Mouse (Mus musculus): Measurements from ENCODE around the gene Lrrc57. TPM values are rescaled to one million over a fixed set of nuclear protein-coding genes. Genes with fewer than 3 reads are reported as not detected.

The Lrrc57 gene
- 10 to 100 TPM in 9 of 26 experiments, 1 to 10 TPM in 17; 1.5 to 22.7 (median 7.8) TPM for total RNA-seq (2018; cell fraction: chromatin; rRNA removed)
- total RNA-seq (2018; cell fraction: cytosol; rRNA removed): 10 to 100 TPM; 12.3 to 32.7 (median 20.2) TPM
- 10 to 100 TPM in 16 of 26 experiments, 1 to 10 TPM in 10; 2.9 to 27.3 (median 12.2) TPM for total RNA-seq (2018; cell fraction: nucleus; rRNA removed)
- 24.7 to 30.5 TPM (median 28.5 TPM) in 3 replicates for polyA plus RNA-seq (2018)

DNA sequence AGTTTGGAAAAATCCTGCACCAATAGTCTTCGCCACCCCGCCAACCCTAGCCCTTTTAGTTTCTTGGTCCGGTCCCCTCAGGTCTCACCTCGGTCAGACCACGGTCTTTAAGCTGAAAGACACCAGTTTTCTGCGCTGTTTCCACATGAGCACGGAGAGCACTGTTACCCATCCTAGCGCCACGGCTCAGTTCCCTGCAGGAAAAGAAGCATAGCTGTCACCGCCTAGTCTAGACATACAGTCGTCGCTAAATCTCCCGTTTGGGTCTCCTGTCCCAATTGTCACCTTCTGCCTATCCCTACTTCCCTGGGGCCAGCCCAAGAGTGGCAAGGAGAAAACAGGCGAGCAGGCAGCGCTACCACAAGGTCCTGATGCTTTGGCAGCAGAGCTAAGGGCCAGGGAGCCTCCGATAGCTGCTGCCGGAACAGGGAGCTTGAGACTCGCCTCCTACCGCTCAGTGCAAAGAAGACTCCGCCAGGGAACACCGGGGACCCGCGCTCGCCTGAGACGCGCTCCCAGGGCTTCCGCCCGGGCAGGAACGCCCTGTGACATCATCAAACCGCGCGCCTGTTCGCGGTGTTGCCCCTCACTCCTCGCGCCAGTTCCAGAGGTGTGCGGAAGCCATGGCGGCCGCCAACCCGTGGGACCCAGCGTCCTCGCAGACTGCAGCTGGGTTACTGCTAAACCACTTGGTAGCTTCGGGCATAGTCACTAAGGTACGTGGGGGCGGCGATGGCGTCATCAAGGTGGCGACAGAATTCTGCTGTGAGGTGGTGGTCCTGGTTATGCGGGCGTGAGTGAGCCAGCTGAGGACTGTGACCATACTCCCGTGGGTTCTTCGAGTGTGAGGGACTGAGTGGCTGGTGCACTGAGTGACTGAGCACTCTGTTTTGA, at the start of gene Lrrc57, which contains the start of gene Haus2:
Gene Lrrc57 (minus strand): TSS at position 691 of the 894 bp plus-strand sequence.
Gene Haus2 (plus strand): TSS at position 554 of the 894 bp plus-strand sequence.
- H3K4me3 ChIP-seq (ENCODE audit: inconsistent target): peak within 1 kb of the TSS; percentile 97
- WGBS (ENCODE audit: missing documents): under 1% methylated on average over 44 of the region's 52 CpGs
- peak within 1 kb of the TSS; percentile 78 for H3K27ac ChIP-seq
- 0 out of 2 replicates have a peak, but pooled peaks cover 9% of the 10 kb centered on the region for H3K36me3 ChIP-seq (ENCODE audit: inconsistent target)
- peaks cover 31% of the 10 kb centered on the region for H3K79me2 ChIP-seq (ENCODE audit: inconsistent target)

DNA sequence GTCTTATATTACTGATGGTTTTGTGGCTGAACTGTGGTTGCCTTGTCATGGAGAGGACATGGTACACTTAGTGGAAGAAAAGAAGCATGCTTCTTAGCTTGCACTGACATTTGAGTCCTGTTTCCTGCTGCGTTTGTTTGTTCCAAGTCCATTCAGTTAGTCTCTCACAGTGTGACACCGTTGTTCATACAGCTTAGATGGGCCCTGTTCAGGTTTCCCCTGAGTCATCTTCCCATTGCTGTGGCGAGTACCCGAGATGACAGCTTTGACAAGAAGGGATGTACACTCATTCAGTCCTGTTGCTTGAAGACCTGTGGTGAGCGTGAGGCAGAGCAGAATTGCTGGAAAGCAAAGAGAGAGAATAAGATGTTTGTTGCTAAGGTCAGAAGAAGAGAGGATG, 49.2 kb upstream of the Lrrc57 start:
- Histone ChIP-seq H3K79me2 (ENCODE audit: inconsistent target) (peaks cover 100% of the 10 kb centered on the region), H3K36me3 (ENCODE audit: inconsistent target) (no peaks in the 10 kb centered on the region), H3K27ac (no peak overlapping the region), H3K4me3 (ENCODE audit: inconsistent target) (no peak overlapping the region)
- 49% methylated on average over 5 of the region's 5 CpGs for WGBS (ENCODE audit: missing documents)

DNA sequence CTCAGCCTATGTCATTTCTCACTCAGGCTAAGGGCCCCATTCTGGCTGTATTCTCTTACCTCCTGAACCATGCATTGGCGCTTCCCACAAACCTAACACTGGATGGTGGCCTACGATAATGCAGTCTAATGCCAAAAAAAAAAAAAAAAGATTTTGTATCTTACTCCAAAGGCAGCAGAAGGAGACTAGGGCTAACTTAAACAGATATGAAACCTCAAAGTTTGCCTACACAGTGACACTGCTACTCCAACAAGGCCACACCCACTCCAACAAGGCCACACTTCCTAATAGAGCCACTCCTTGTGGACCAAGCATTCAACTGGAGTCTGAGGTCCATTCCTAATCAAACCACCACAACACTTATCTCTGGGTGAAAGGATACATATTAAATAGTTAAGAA, 47.4 kb upstream of the Lrrc57 start:
- Histone ChIP-seq H3K79me2 (ENCODE audit: inconsistent target) (peaks cover 100% of the 10 kb centered on the region), H3K4me3 (ENCODE audit: inconsistent target) (no peak overlapping the region), H3K27ac (no peak overlapping the region), H3K36me3 (ENCODE audit: inconsistent target) (no peaks in the 10 kb centered on the region)
- WGBS (ENCODE audit: missing documents): 100% methylated on average over 1 of the region's 2 CpGs

DNA sequence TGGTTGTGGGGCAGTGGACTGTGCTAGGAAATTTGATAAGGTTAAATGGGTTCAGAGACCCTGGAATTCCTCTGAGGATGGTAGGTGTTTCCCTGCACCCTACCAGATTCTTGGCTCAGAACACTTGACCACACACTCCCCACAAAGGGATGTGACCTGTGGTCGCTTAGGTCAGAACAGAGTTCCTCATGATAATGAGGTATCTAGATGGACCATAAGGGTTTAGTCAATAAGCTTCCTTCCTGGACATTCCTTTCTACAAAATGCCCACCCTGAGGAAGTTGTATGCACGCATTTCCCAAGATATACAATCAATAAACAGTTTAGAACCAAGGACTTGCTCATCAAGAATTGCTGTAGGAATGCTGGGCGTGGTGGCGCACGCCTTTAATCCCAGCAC, 46.6 kb upstream of the Lrrc57 start:
- H3K79me2 ChIP-seq (ENCODE audit: inconsistent target): peaks cover 92% of the 10 kb centered on the region
- no peak overlapping the region for H3K27ac ChIP-seq
- no peaks in the 10 kb centered on the region for H3K36me3 ChIP-seq (ENCODE audit: inconsistent target)
- H3K4me3 ChIP-seq (ENCODE audit: inconsistent target): no peak overlapping the region
- WGBS (ENCODE audit: missing documents): 83% methylated on average over 5 of the region's 5 CpGs

DNA sequence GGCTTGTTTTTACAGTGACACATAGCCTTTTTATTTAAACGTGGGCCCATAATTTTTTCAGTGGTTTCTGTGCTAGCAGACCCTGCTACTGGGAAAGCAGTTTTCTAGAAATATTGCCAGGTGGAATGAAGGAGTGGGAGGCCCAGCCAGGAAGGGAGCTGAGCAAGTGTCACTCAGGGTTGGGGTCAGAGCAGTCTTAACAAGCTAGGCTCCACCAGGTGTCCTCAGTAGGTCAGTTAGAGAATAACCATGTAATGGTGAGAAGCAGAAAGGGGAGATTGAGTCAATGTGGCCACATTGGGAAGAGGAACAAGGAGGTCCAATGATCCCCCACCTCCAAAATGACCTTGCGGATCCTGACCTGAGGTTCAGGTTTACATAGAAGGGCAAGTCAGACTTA, 45.4 kb upstream of the Lrrc57 start:
- 72% methylated on average over 2 of the region's 2 CpGs for WGBS (ENCODE audit: missing documents)
- Histone ChIP-seq H3K27ac (no peak overlapping the region), H3K4me3 (ENCODE audit: inconsistent target) (no peak overlapping the region), H3K36me3 (ENCODE audit: inconsistent target) (no peaks in the 10 kb centered on the region), H3K79me2 (ENCODE audit: inconsistent target) (peaks cover 88% of the 10 kb centered on the region)

DNA sequence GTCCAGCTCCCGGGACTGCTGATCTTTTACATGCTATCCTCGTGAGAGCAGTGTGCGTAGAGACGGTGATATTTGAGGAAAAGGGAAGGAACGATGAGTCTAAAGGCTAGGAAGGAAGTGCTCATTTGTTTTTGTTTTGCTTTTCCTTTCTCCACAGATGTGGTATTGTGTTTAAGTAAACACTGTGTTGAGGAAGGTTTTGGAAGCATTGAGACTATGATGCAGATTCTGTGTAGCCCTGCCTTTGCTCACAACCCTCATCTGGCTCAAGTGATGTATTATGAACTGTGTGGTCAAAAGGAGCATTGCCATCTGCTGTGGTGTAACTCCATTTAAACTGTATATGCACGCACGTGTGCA, 43.6 kb upstream of the Lrrc57 start:
- no peaks in the 10 kb centered on the region for H3K36me3 ChIP-seq (ENCODE audit: inconsistent target)
- WGBS (ENCODE audit: missing documents): 50% methylated on average over 7 of the region's 7 CpGs
- H3K4me3 ChIP-seq (ENCODE audit: inconsistent target): no peak overlapping the region
- peak overlapping the region; percentile 67 for H3K27ac ChIP-seq
- peaks cover 73% of the 10 kb centered on the region for H3K79me2 ChIP-seq (ENCODE audit: inconsistent target)

DNA sequence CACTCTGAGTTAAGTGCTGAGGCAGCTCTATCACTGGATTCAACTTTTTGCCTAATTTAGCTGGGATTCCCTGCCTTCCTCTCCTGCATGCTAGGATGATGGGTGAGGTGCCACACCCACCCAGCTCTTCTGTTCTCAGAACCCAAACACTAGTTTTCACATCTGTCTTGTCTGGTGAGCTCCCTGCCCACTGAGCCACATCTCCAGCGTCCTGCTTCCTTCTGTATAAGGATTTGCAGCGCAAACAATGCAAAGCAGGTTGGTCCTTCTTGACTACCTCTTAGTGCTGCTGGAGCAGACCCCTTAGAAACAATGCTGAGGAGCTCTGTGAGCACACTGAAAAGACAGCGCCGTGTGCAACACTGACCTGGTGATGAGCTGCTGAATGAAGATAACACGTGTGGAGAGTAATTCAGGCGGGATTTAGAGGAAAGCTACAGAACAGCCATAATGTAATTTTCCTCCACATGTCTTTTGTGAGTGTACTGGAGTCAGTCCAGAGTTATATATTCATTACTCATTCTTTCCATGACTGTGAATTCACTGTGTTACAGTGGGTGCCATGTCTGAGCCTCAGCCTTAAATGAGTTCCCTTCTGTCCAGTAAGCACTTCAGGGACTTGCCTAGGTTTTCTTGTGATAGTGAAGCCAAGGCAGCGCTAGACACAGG, 43.1 kb upstream of the Lrrc57 start:
- H3K36me3 ChIP-seq (ENCODE audit: inconsistent target): no peaks in the 10 kb centered on the region
- WGBS (ENCODE audit: missing documents): 89% methylated on average over 6 of the region's 7 CpGs
- H3K27ac ChIP-seq: peak overlapping the region; percentile 67
- no peak overlapping the region for H3K4me3 ChIP-seq (ENCODE audit: inconsistent target)
- peaks cover 73% of the 10 kb centered on the region for H3K79me2 ChIP-seq (ENCODE audit: inconsistent target)

DNA sequence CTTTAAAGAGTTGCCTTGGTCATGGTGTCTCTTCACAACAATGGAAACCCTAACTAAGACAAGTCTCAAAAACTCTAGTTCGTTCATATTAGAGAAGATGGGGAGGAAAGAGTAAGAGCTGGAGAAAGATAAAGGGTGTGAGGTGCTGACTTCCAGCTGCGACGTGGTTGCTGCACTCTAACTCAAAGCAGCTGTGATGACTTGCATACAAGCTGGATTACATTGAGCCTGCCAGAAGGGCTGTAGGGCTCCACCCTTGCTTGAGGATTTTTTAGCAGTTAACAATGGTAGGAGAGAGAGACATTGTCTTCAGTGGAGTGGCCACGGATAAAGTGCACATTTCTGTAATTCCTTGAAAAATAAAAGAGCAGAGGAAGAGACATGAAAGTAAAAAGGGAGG, 37.5 kb upstream of the Lrrc57 start:
- 0 out of 2 replicates have a peak, but pooled peaks cover 12% of the 10 kb centered on the region for H3K36me3 ChIP-seq (ENCODE audit: inconsistent target)
- H3K79me2 ChIP-seq (ENCODE audit: inconsistent target): peaks cover 69% of the 10 kb centered on the region
- no peak overlapping the region for H3K4me3 ChIP-seq (ENCODE audit: inconsistent target)
- H3K27ac ChIP-seq: no peak overlapping the region
- 85% methylated on average over 4 of the region's 4 CpGs for WGBS (ENCODE audit: missing documents)

DNA sequence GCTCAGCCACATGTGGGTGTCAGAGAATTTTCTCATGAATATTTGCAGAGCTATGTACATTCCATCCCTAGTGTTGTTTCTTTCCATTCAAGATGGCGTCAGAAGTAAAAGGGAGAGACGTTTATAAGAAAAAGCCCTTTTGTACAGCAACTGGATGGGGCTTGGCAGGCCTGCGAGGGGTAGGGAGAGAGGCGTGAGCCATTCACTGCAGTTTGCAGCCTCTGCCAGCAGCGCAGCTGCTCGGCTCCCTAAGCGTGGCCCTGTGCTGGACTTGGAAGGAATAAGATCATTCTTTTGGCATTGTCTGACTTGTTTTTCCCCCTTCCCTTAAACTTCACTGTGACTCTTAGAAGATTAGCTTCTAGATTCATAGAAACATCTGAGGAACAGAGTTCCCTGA, 34.5 kb upstream of the Lrrc57 start:
- WGBS (ENCODE audit: missing documents): 94% methylated on average over 7 of the region's 7 CpGs
- Histone ChIP-seq H3K4me3 (ENCODE audit: inconsistent target) (no peak overlapping the region), H3K27ac (no peak overlapping the region), H3K79me2 (ENCODE audit: inconsistent target) (peaks cover 89% of the 10 kb centered on the region), H3K36me3 (ENCODE audit: inconsistent target) (peaks cover 29% of the 10 kb centered on the region; the same call in 1 of the 2 replicates)

DNA sequence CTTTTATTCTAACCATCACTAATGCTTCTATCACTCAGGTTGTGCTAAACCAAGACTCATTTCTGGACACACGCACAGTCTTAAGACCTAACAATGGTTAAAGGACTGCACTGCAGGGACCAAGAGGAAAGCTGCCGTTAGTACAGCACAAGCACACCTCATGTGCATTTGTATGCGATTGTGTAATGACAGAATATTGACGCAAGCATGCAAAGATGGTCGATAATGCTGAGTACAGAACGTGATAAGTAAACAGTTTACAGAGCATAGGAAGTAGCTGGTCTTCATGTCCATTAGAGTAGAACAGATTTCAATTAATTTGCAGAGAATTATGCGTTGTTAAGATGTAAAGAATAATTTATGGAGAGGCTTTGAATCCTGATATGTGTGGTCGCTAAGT, 31.5 kb upstream of the Lrrc57 start:
- no peak overlapping the region for H3K4me3 ChIP-seq (ENCODE audit: inconsistent target)
- peaks cover 65% of the 10 kb centered on the region for H3K79me2 ChIP-seq (ENCODE audit: inconsistent target)
- peaks cover 29% of the 10 kb centered on the region; the same call in 1 of the 2 replicates for H3K36me3 ChIP-seq (ENCODE audit: inconsistent target)
- 93% methylated on average over 8 of the region's 8 CpGs for WGBS (ENCODE audit: missing documents)
- H3K27ac ChIP-seq: no peak overlapping the region

DNA sequence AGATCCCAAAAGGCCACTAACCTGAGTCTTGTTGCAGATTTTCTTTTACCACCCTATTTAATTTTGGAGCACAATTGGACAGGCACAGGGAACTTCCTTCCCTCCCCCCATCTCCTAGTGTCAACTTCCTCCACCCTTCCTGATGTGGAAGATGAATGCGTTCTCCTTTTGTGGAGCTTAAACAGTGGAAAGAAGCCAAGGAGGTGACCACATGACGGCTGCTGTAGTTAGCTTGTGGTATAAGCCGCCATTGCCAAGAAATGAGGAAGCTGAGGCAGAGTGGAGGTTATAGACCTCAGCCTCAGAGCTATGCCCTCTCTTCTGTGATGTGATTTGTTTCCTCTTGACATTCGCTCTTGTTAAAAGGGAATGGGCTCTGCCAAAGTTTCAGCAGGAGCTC, 22.6 kb upstream of the Lrrc57 start:
- WGBS (ENCODE audit: missing documents): 2% methylated on average over 4 of the region's 4 CpGs
- peaks cover 27% of the 10 kb centered on the region; the same call in 1 of the 2 replicates for H3K36me3 ChIP-seq (ENCODE audit: inconsistent target)
- H3K27ac ChIP-seq: peak overlapping the region; percentile 87
- no peak overlapping the region for H3K4me3 ChIP-seq (ENCODE audit: inconsistent target)
- peaks cover 61% of the 10 kb centered on the region for H3K79me2 ChIP-seq (ENCODE audit: inconsistent target)

DNA sequence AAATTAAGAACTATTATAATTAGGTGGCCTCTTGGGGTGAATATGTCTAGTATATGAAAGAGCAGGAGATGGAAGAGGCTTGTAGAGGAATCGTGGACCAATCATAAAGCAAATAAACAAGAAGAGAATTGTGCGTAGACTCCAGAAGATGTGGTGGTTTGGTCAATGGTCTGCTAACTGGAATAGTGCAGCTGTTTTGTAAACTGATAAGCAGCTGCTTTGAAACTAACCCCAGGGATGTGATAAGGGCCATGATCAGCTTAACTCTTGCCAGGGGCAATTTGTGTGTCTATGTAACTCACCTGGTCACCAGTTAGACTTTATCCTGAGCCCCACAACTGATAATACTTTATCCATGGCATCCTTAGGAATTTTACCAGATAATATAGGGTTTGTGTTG, 22.2 kb upstream of the Lrrc57 start:
- peak overlapping the region; percentile 87 for H3K27ac ChIP-seq
- WGBS (ENCODE audit: missing documents): 54% methylated on average over 2 of the region's 2 CpGs
- peaks cover 27% of the 10 kb centered on the region; the same call in 1 of the 2 replicates for H3K36me3 ChIP-seq (ENCODE audit: inconsistent target)
- H3K79me2 ChIP-seq (ENCODE audit: inconsistent target): peaks cover 61% of the 10 kb centered on the region
- no peak overlapping the region for H3K4me3 ChIP-seq (ENCODE audit: inconsistent target)

DNA sequence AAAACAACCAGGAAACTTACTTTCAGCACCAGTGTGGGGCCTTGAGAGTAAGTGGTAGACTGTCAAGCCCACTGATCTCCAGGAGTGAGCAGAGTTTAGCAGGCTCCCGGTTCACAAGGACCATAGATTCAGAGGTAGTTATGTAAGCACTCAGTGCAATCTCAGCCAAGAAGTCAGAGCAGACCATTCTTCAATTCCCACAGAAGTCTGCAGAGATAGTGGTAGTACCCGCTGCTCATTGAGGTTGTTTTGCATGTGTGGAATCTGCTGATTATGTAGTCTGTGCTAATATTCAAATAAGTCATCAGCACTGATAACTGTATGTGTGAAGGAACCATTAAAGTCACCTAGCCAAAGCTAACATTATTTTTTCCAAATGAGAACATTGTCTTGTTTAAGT, 21.3 kb upstream of the Lrrc57 start:
- Histone ChIP-seq H3K79me2 (ENCODE audit: inconsistent target) (peaks cover 61% of the 10 kb centered on the region), H3K27ac (peak overlapping the region; percentile 87), H3K36me3 (ENCODE audit: inconsistent target) (peaks cover 27% of the 10 kb centered on the region; the same call in 1 of the 2 replicates), H3K4me3 (ENCODE audit: inconsistent target) (peak overlapping the region; percentile 92)
- WGBS (ENCODE audit: missing documents): 93% methylated on average over 2 of the region's 2 CpGs

DNA sequence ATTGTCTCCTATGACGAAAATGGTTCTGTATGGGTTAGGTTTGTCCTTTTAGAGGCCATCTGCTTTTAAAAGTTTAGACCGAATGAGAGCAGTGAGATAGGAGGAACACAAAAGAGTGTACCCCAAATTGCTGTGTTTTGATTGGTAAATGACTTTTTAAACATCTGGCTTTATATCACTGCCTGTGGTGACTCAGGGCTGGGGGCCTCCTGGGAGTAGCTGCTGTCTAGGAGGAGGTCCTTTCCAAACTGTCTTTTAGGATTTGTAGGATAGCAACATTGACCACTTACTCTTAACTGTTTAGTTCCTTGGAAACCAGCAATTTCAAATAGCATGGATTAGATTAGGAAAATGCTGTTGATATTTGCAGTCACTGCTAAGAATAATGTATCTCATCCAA, 20.9 kb upstream of the Lrrc57 start:
- Histone ChIP-seq H3K36me3 (ENCODE audit: inconsistent target) (peaks cover 24% of the 10 kb centered on the region; the same call in 1 of the 2 replicates), H3K4me3 (ENCODE audit: inconsistent target) (peak overlapping the region; percentile 92), H3K79me2 (ENCODE audit: inconsistent target) (peaks cover 57% of the 10 kb centered on the region), H3K27ac (peak overlapping the region; percentile 87)
- WGBS (ENCODE audit: missing documents): 96% methylated on average over 2 of the region's 2 CpGs

All from macrophage (primary cell).